Mouse (Mus musculus): ENCODE results near the gene Cep97. TPM values are rescaled to one million over a fixed set of nuclear protein-coding genes. Genes with fewer than 3 reads are reported as not detected.
A peak's percentile ranks its signal among the peaks of the same experiment; 100 is the strongest.

Gene Cep97
- polyA plus RNA-seq, 1 experiment: 4.7 TPM

DNA sequence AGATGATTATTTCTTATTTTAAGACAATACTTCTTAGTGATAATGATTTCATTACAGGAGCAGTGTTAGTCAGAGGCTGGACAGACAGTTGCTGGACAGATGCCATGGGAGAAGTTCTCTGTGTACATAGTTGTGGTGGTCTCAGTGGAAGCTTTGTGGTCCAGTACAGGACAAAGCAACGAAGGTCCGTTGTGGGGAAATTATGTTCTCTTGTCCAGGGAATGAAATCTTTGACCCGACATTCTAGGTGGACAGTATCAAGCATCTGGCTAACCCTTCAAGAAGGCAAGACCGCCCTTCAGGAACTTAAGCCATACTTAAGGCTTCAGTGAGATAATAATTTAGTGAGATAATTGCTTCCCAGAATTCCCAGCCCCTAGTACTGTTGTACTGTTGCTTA, 4.1 kb upstream of the Cep97 start:
- Histone ChIP-seq H3K27me3 (ENCODE audit: control insufficient read depth, insufficient read depth, insufficient read length) (peaks cover 5% of the 10 kb centered on the region), H3ac (ENCODE audit: control insufficient read depth, insufficient read length, low read depth) (no peak overlapping the region), H3K79me3 (ENCODE audit: low read depth) (no peaks in the 10 kb centered on the region), H3K36me3 (ENCODE audit: control insufficient read depth, insufficient read depth) (no peaks in the 10 kb centered on the region), H3K79me2 (ENCODE audit: control insufficient read depth, insufficient read depth) (peaks cover 3% of the 10 kb centered on the region), H3K4me3 (ENCODE audit: insufficient read depth, poor library complexity, severe bottlenecking) (no peak overlapping the region)
- TF ChIP-seq FOSL1 (IDR thresholded peaks at IDR 0.05; ENCODE audit: insufficient read depth, low read length, poor library complexity, severe bottlenecking) (no peak), USF1 (IDR thresholded peaks at IDR 0.05; ENCODE audit: low read depth) (no peak), CEBPB (IDR thresholded peaks at IDR 0.05; ENCODE audit: low read depth) (no peak), MYOG (IDR thresholded peaks at IDR 0.05; ENCODE audit: control insufficient read depth, extremely low read depth, insufficient read length) (no peak), MYOD1 (IDR thresholded peaks at IDR 0.05; ENCODE audit: control insufficient read depth, insufficient read length, low read depth) (no peak), CTCF (IDR thresholded peaks at IDR 0.05; ENCODE audit: control insufficient read depth, insufficient read depth, insufficient read length) (no peak)

- no peak for TF ChIP-seq MYOG (IDR thresholded peaks at IDR 0.05; ENCODE audit: control insufficient read depth, extremely low read depth, insufficient read length)
- TF ChIP-seq USF1 (IDR thresholded peaks at IDR 0.05; ENCODE audit: low read depth): peak; percentile 73
- no peaks in the 10 kb centered on the region for H3K27me3 ChIP-seq (ENCODE audit: control insufficient read depth, insufficient read depth, insufficient read length)
- H3ac ChIP-seq (ENCODE audit: control insufficient read depth, insufficient read length, low read depth): peak overlapping the region; percentile 47
- peaks cover 12% of the 10 kb centered on the region for H3K79me2 ChIP-seq (ENCODE audit: control insufficient read depth, insufficient read depth)
- peak overlapping the region; percentile 74 for H3K4me3 ChIP-seq (ENCODE audit: insufficient read depth, poor library complexity, severe bottlenecking)
- no peaks in the 10 kb centered on the region for H3K36me3 ChIP-seq (ENCODE audit: control insufficient read depth, insufficient read depth)
- no peaks in the 10 kb centered on the region for H3K79me3 ChIP-seq (ENCODE audit: low read depth)
Measured at GRCm38 (mm10) chr16:55933681-55934343, 843 bp downstream of the Cep97 start.

- H3K27me3 ChIP-seq (ENCODE audit: control insufficient read depth, insufficient read depth, insufficient read length): no peaks in the 10 kb centered on the region
- no peak for TF ChIP-seq MYOG (IDR thresholded peaks at IDR 0.05; ENCODE audit: control insufficient read depth, extremely low read depth, insufficient read length)
- no peak for TF ChIP-seq CTCF (IDR thresholded peaks at IDR 0.05; ENCODE audit: control insufficient read depth, insufficient read depth, insufficient read length)
- TF ChIP-seq FOSL1 (IDR thresholded peaks at IDR 0.05; ENCODE audit: insufficient read depth, low read length, poor library complexity, severe bottlenecking): no peak
- TF ChIP-seq MYOD1 (IDR thresholded peaks at IDR 0.05; ENCODE audit: control insufficient read depth, insufficient read length, low read depth): no peak
- no peak for TF ChIP-seq CEBPB (IDR thresholded peaks at IDR 0.05; ENCODE audit: low read depth)
- TF ChIP-seq MAX (IDR thresholded peaks at IDR 0.05): no peak
- TF ChIP-seq USF1 (IDR thresholded peaks at IDR 0.05; ENCODE audit: low read depth): no peak
- no peak overlapping the region for H3ac ChIP-seq (ENCODE audit: control insufficient read depth, insufficient read length, low read depth)
- H3K79me3 ChIP-seq (ENCODE audit: low read depth): no peaks in the 10 kb centered on the region
- peaks cover 18% of the 10 kb centered on the region for H3K36me3 ChIP-seq (ENCODE audit: control insufficient read depth, insufficient read depth)
- no peaks in the 10 kb centered on the region for H3K79me2 ChIP-seq (ENCODE audit: control insufficient read depth, insufficient read depth)
- H3K4me3 ChIP-seq (ENCODE audit: insufficient read depth, poor library complexity, severe bottlenecking): no peak overlapping the region
Measured at GRCm38 (mm10) chr16:55924010-55924409, 10.6 kb downstream of the Cep97 start.

DNA sequence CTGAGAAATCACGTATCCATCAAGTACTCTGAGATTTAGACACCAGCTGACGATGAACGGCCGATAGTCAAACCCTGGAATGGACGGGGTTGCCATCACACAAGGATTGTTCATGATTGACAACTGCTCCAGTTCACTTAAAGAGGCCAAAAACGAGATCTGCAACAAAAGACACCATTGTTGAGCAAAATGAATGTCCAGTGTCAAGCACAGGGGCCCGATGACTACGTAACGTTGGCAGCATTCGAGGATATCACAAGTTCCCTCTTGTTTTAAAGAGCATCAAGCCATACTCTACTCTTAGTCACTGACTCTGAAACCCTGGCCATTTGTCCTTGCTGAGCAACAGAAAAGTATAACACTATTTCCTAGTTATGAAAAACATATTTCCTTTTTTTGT, 12.6 kb downstream of the Cep97 start:
- TF ChIP-seq MYOG (IDR thresholded peaks at IDR 0.05; ENCODE audit: control insufficient read depth, extremely low read depth, insufficient read length) (no peak), MYOD1 (IDR thresholded peaks at IDR 0.05; ENCODE audit: control insufficient read depth, insufficient read length, low read depth) (no peak), CEBPB (IDR thresholded peaks at IDR 0.05; ENCODE audit: low read depth) (no peak)
- no peaks in the 10 kb centered on the region for H3K79me2 ChIP-seq (ENCODE audit: control insufficient read depth, insufficient read depth)
- no peak overlapping the region for H3ac ChIP-seq (ENCODE audit: control insufficient read depth, insufficient read length, low read depth)
- H3K27me3 ChIP-seq (ENCODE audit: control insufficient read depth, insufficient read depth, insufficient read length): no peaks in the 10 kb centered on the region
- H3K36me3 ChIP-seq (ENCODE audit: control insufficient read depth, insufficient read depth): peaks cover 18% of the 10 kb centered on the region
- H3K79me3 ChIP-seq (ENCODE audit: low read depth): no peaks in the 10 kb centered on the region
- H3K4me3 ChIP-seq (ENCODE audit: insufficient read depth, poor library complexity, severe bottlenecking): no peak overlapping the region

DNA sequence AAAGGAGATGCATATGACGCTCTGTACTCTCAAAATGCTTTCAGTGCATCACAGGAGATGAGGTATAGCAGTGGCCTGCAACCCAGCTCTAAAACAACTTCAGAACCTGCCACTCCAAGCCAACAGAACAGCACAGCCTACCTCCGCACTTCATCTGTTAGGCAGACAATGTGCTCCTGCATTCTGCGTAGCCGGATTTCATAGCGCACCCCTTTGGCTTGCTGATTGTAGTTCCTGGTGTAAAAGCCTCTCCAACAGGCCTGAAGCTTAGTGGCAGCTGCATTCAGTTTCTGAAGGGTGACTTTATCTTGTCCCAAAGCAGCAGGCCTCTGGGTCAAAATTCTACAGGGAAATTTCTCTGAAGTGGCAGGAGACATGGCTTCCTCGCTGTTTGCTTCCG, 19.9 kb downstream of the Cep97 start:
- Histone ChIP-seq H3K27me3 (ENCODE audit: control insufficient read depth, insufficient read depth, insufficient read length) (no peaks in the 10 kb centered on the region), H3K36me3 (ENCODE audit: control insufficient read depth, insufficient read depth) (peaks cover 5% of the 10 kb centered on the region), H3K79me2 (ENCODE audit: control insufficient read depth, insufficient read depth) (no peaks in the 10 kb centered on the region), H3K79me3 (ENCODE audit: low read depth) (no peaks in the 10 kb centered on the region), H3ac (ENCODE audit: control insufficient read depth, insufficient read length, low read depth) (no peak overlapping the region), H3K4me3 (ENCODE audit: insufficient read depth, poor library complexity, severe bottlenecking) (no peak overlapping the region)
- no peak for TF ChIP-seq MYOD1 (IDR thresholded peaks at IDR 0.05; ENCODE audit: control insufficient read depth, insufficient read length, low read depth)
- no peak for TF ChIP-seq FOSL1 (IDR thresholded peaks at IDR 0.05; ENCODE audit: insufficient read depth, low read length, poor library complexity, severe bottlenecking)
- TF ChIP-seq MYOG (IDR thresholded peaks at IDR 0.05; ENCODE audit: control insufficient read depth, extremely low read depth, insufficient read length): no peak
- no peak for TF ChIP-seq USF1 (IDR thresholded peaks at IDR 0.05; ENCODE audit: low read depth)
- TF ChIP-seq CEBPB (IDR thresholded peaks at IDR 0.05; ENCODE audit: low read depth): no peak
- TF ChIP-seq MAX (IDR thresholded peaks at IDR 0.05): no peak
- TF ChIP-seq CTCF (IDR thresholded peaks at IDR 0.05; ENCODE audit: control insufficient read depth, insufficient read depth, insufficient read length): no peak

DNA sequence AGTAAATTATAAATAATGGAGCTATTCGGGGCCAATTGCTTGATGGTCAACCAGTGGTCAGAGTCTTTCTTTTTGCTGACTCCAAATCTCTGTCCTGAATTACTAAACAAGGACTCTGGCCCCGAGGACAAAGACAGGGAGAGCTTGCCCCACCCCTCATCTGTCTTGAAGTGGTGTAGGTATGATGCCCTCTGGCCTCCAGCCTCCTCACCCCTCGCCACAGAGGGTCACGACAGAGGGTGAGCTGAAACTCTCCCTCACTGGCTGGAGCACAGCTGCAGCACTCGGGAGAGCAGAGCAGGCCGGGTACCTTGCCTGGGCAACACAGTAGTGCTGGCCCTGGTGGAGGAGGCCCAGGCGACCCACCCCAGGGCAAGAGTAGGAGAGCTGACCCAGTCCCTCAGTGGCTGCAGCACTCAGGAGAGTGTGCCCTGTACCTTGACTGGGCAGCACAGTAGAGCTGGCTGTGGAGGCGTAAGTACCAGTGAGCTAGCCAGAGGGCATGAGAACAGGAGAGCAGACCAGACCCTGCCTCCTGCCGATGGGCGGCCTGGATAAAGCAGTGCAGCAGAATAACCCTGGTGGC, 24.4 kb downstream of the Cep97 start:
- Histone ChIP-seq H3K79me3 (ENCODE audit: low read depth) (no peaks in the 10 kb centered on the region), H3ac (ENCODE audit: control insufficient read depth, insufficient read length, low read depth) (no peak overlapping the region), H3K27me3 (ENCODE audit: control insufficient read depth, insufficient read depth, insufficient read length) (no peaks in the 10 kb centered on the region), H3K36me3 (ENCODE audit: control insufficient read depth, insufficient read depth) (peaks cover 7% of the 10 kb centered on the region), H3K4me3 (ENCODE audit: insufficient read depth, poor library complexity, severe bottlenecking) (no peak overlapping the region), H3K79me2 (ENCODE audit: control insufficient read depth, insufficient read depth) (no peaks in the 10 kb centered on the region)
- no peak for TF ChIP-seq MYOG (IDR thresholded peaks at IDR 0.05; ENCODE audit: control insufficient read depth, extremely low read depth, insufficient read length)
- TF ChIP-seq CEBPB (IDR thresholded peaks at IDR 0.05; ENCODE audit: low read depth): no peak
- TF ChIP-seq MYOD1 (IDR thresholded peaks at IDR 0.05; ENCODE audit: control insufficient read depth, insufficient read length, low read depth): no peak
- no peak for TF ChIP-seq USF1 (IDR thresholded peaks at IDR 0.05; ENCODE audit: low read depth)
- TF ChIP-seq FOSL1 (IDR thresholded peaks at IDR 0.05; ENCODE audit: insufficient read depth, low read length, poor library complexity, severe bottlenecking): no peak
- TF ChIP-seq MAX (IDR thresholded peaks at IDR 0.05): no peak
- TF ChIP-seq CTCF (IDR thresholded peaks at IDR 0.05; ENCODE audit: control insufficient read depth, insufficient read depth, insufficient read length): no peak

Measured in C2C12 (cell line).